Mouse (Mus musculus): ENCODE data around the gene Upf2.

GRCm38 (mm10) chr2:6003949-6004348 lies 52.7 kb downstream of the Upf2 start:
- no peak for TF ChIP-seq CTCF (IDR thresholded peaks at IDR 0.05)
- no peak for TF ChIP-seq EP300 (IDR thresholded peaks at IDR 0.05)

Measured in lung, postnatal 0 days (tissue).